Mouse (Mus musculus): Measurements from ENCODE around the gene Itgae.

DNA sequence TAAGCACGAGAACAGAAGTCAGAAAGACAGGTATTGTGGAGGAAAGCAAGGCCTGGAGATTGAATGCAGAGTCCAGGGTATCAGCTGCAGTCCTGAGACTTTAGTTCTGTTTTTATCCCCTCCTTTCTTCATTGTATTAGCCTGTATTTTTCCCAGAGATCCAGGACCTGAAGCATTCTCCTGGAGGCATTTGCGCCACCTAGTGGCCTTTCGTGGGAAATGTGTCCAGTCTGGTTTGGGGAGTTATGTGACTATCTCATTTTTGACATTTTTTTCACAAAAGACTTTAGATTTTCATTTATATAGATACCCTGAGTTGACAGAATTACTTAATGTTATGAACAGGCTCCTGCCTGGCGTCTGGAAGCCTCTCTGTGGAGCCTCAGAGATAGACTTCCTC, 41.0 kb upstream of the Itgae start:
- TF ChIP-seq POLR2A (IDR thresholded peaks at IDR 0.05; ENCODE audit: insufficient read depth, low read length), result no peak
- TF ChIP-seq CTCF (IDR thresholded peaks at IDR 0.05; ENCODE audit: low read depth, low read length), result peak; percentile 68

Data from ES-Bruce4 (cell line).